Mouse (Mus musculus) MEL (cell line): ENCODE measurements around the gene Rhoq. TPM values are rescaled to one million over a fixed set of nuclear protein-coding genes. Genes with fewer than 3 reads are reported as not detected.

Experiments
- DNase-seq: peaks from one replicate; pipeline ENCODE4 v3.0.0; 2011; ENCODE audit warnings: low read depth, low spot score
- H3K27ac ChIP-seq: 2 replicates; pipeline ENCODE4 v1.5.1; 2012; ENCODE audit warnings: low read depth, mild to moderate bottlenecking, control low read depth, low read length, moderate library complexity; ENCODE audit not compliant: control insufficient read depth
- H3K27me3 ChIP-seq, 2 experiments: fragments of 150-350 bp in 1 of 2; sonication (generic) in 1 of 2; 2 replicates each; pipeline ENCODE4 v1.6.1; 2012; ENCODE audit warnings: low read length in 2 of 2, mild to moderate bottlenecking in 2 of 2, improper control_type of control experiment in 1 of 2, moderate library complexity in 1 of 2; ENCODE audit not compliant: insufficient read depth in 2 of 2, control insufficient read depth in 1 of 2
- H3K36me3 ChIP-seq, 2 experiments: 2 replicates each; pipeline ENCODE4 v1.6.1; 2012 to 2014; ENCODE audit warnings: low read length in 2 of 2, improper control_type of control experiment in 1 of 2, inconsistent platforms in 1 of 2, mild to moderate bottlenecking in 1 of 2; ENCODE audit not compliant: insufficient read depth in 2 of 2, control insufficient read depth in 1 of 2
- H3K4me1 ChIP-seq, 2 experiments: fragments of 150-350 bp in 1 of 2; sonication (generic) in 1 of 2; 2 replicates each; pipeline ENCODE4 v1.6.1; 2012; ENCODE audit warnings: low read length in 2 of 2, improper control_type of control experiment in 1 of 2, mild to moderate bottlenecking in 1 of 2; ENCODE audit not compliant: insufficient read depth in 2 of 2, control insufficient read depth in 1 of 2
- H3K4me3 ChIP-seq, 2 experiments: fragments of 150-350 bp in 1 of 2; sonication (generic) in 1 of 2; 2 replicates each; pipeline ENCODE4 v1.5.1; 2012; ENCODE audit warnings: low read depth in 2 of 2, low read length in 2 of 2, mild to moderate bottlenecking in 2 of 2, moderate library complexity in 2 of 2, control low read depth in 1 of 2, improper control_type of control experiment in 1 of 2; ENCODE audit not compliant: control insufficient read depth in 1 of 2, insufficient read depth in 1 of 2
- H3K79me2 ChIP-seq: 2 replicates; pipeline ENCODE4 v1.6.1; 2012; ENCODE audit warnings: mild to moderate bottlenecking, low read length, moderate library complexity; ENCODE audit not compliant: control insufficient read depth, poor library complexity, insufficient read depth
- H3K9ac ChIP-seq: 2 replicates; pipeline ENCODE4 v1.6.1; 2012; ENCODE audit warnings: low read depth, mild to moderate bottlenecking, control low read depth, low read length, moderate library complexity; ENCODE audit not compliant: control insufficient read depth, poor library complexity, severe bottlenecking
- H3K9me3 ChIP-seq: fragments of 150-350 bp; sonication (generic); replicated peaks from 2 replicates; pipeline ENCODE4 v1.6.1; 2012; ENCODE audit warnings: mild to moderate bottlenecking, low read length, improper control_type of control experiment, moderate library complexity; ENCODE audit not compliant: insufficient read depth
- BHLHE40 ChIP-seq: IDR thresholded peaks from 2 replicates; pipeline ENCODE4 v1.6.1; 2012; ENCODE audit warnings: low read depth, mild to moderate bottlenecking, inconsistent platforms, low read length, improper control_type of control experiment, borderline replicate concordance
- CHD1 ChIP-seq: IDR thresholded peaks from 2 replicates; pipeline ENCODE4 v1.6.1; 2012; ENCODE audit warnings: low read depth, mild to moderate bottlenecking, inconsistent platforms, low read length, improper control_type of control experiment
- CHD2 ChIP-seq: IDR thresholded peaks from 2 replicates; pipeline ENCODE4 v1.6.1; 2011; ENCODE audit warnings: low read length, improper control_type of control experiment
- CTCF ChIP-seq, 3 experiments: IDR thresholded peaks in 2 of 3; conservative IDR thresholded peaks in 1 of 3; 2 replicates each; pipeline ENCODE4 v1.5.1; 2011 to 2012; ENCODE audit warnings: low read length in 3 of 3, low read depth in 2 of 3, mild to moderate bottlenecking in 2 of 3, improper control_type of control experiment in 1 of 3, inconsistent platforms in 1 of 3, mixed read lengths in 1 of 3, moderate library complexity in 1 of 3; ENCODE audit not compliant: control insufficient read depth in 1 of 3, insufficient read depth in 1 of 3, poor library complexity in 1 of 3, severe bottlenecking in 1 of 3
- ELF1 ChIP-seq: IDR thresholded peaks from 2 replicates; pipeline ENCODE4 v1.6.1; 2014; ENCODE audit warnings: low read depth, mild to moderate bottlenecking, inconsistent platforms, low read length, improper control_type of control experiment, moderate library complexity
- ETS1 ChIP-seq: IDR thresholded peaks from 2 replicates; pipeline ENCODE4 v1.6.1; 2012; ENCODE audit warnings: low read depth, mild to moderate bottlenecking, inconsistent platforms, low read length, improper control_type of control experiment, moderate library complexity
- GABPA ChIP-seq: IDR thresholded peaks from 2 replicates; pipeline ENCODE4 v1.6.1; 2012; ENCODE audit warnings: low read depth, mild to moderate bottlenecking, inconsistent platforms, low read length, improper control_type of control experiment, moderate library complexity
- GATA1 ChIP-seq: IDR thresholded peaks from 2 replicates; pipeline ENCODE4 v1.6.1; 2011; ENCODE audit warnings: low read depth, low read length, improper control_type of control experiment
- KAT2A ChIP-seq: conservative IDR thresholded peaks from 2 replicates; pipeline ENCODE4 v1.6.1; 2012; ENCODE audit warnings: low read depth, low read length, improper control_type of control experiment, inconsistent platforms
- MEF2A ChIP-seq: IDR thresholded peaks from 2 replicates; pipeline ENCODE4 v1.6.1; 2014; ENCODE audit warnings: low read depth, mild to moderate bottlenecking, inconsistent platforms, low read length, improper control_type of control experiment; ENCODE audit not compliant: poor library complexity, insufficient replicate concordance, severe bottlenecking; ENCODE audit errors: extremely low read depth
- MXI1 ChIP-seq: IDR thresholded peaks from 2 replicates; pipeline ENCODE4 v1.6.1; 2011; ENCODE audit warnings: mild to moderate bottlenecking, low read depth, low read length, improper control_type of control experiment
- MYB ChIP-seq: IDR thresholded peaks from 2 replicates; pipeline ENCODE4 v1.6.1; 2011; ENCODE audit warnings: mild to moderate bottlenecking, low read depth, low read length, improper control_type of control experiment
- NRF1 ChIP-seq: IDR thresholded peaks from 2 replicates; pipeline ENCODE4 v1.6.1; 2014; ENCODE audit warnings: low read depth, mild to moderate bottlenecking, inconsistent platforms, low read length, improper control_type of control experiment, moderate library complexity; ENCODE audit not compliant: poor library complexity, insufficient read depth, severe bottlenecking
- POLR2A ChIP-seq, 2 experiments: IDR thresholded peaks; 2 replicates each; pipeline ENCODE4 v1.6.1; 2011 to 2012; ENCODE audit warnings: low read length in 2 of 2, mild to moderate bottlenecking in 2 of 2, control low read depth in 1 of 2, improper control_type of control experiment in 1 of 2, low read depth in 1 of 2, moderate library complexity in 1 of 2; ENCODE audit not compliant: control insufficient read depth in 1 of 2, insufficient read depth in 1 of 2, poor library complexity in 1 of 2
- POLR2AphosphoS5 ChIP-seq: IDR thresholded peaks from 2 replicates; pipeline ENCODE4 v1.6.1; 2012; ENCODE audit warnings: low read depth, borderline replicate concordance, mild to moderate bottlenecking, inconsistent platforms, low read length, moderate library complexity, mixed read lengths
- RCOR1 ChIP-seq: IDR thresholded peaks from 2 replicates; pipeline ENCODE4 v1.6.1; 2012; ENCODE audit warnings: low read depth, mild to moderate bottlenecking, inconsistent platforms, low read length, improper control_type of control experiment
- SIN3A ChIP-seq: IDR thresholded peaks from 2 replicates; pipeline ENCODE4 v1.6.1; 2012; ENCODE audit warnings: low read length, improper control_type of control experiment, inconsistent platforms
- SMC3 ChIP-seq: IDR thresholded peaks from 2 replicates; pipeline ENCODE4 v1.6.1; 2011; ENCODE audit warnings: low read depth, low read length, improper control_type of control experiment
- TBP ChIP-seq: IDR thresholded peaks from 2 replicates; pipeline ENCODE4 v1.8.0; 2011; ENCODE audit warnings: low read depth, low read length, improper control_type of control experiment
- USF2 ChIP-seq, 2 experiments: IDR thresholded peaks; 2 replicates each; pipeline ENCODE4 v1.6.1; 2011 to 2012; ENCODE audit warnings: improper control_type of control experiment in 2 of 2, low read length in 2 of 2, borderline replicate concordance in 1 of 2, inconsistent platforms in 1 of 2, low read depth in 1 of 2, mild to moderate bottlenecking in 1 of 2; ENCODE audit not compliant: insufficient read depth in 1 of 2
- ZC3H11A ChIP-seq: IDR thresholded peaks from 2 replicates; pipeline ENCODE4 v1.6.1; 2012; ENCODE audit warnings: low read depth, mild to moderate bottlenecking, inconsistent platforms, low read length, improper control_type of control experiment
- ZNF384 ChIP-seq: IDR thresholded peaks from 2 replicates; pipeline ENCODE4 v1.6.1; 2012; ENCODE audit warnings: low read depth, mild to moderate bottlenecking, inconsistent platforms, low read length, improper control_type of control experiment
- polyA plus RNA-seq, 2 experiments: library from polyadenylated mRNA; stranded (reverse) in 1 of 2; unstranded in 1 of 2; fragments of >175 nt in 1 of 2; fragments of >200 nt in 1 of 2; gene quantifications; 2 replicates each; pipeline versions ENCODE4 v1.2.1 to v1.2.4; 2012; ENCODE audit warnings: low replicate concordance in 2 of 2, low read depth in 1 of 2; ENCODE audit not compliant: insufficient read length in 2 of 2, insufficient read depth in 1 of 2, missing spikeins in 1 of 2
- total RNA-seq: library from RNA; depleted of rRNA; stranded (reverse); fragments of 300-350 nt; gene quantifications from 2 replicates; pipeline ENCODE4 v1.2.3, GENCODE M21; 2012

Gene Rhoq
- total and polyA plus RNA-seq, 3 experiments = 3.1 to 34.9 (median 9.4) TPM

GRCm38 (mm10) chr17:86932896-86933295, 30.0 kb upstream of the Rhoq start:
- no peak overlapping the region for H3K9ac ChIP-seq
- TF ChIP-seq BHLHE40 = no peak
- no peak for TF ChIP-seq NRF1
- TF ChIP-seq MEF2A = no peak
- no peak for TF ChIP-seq CTCF (IDR thresholded peaks at IDR 0.05 in 2 of 3, conservative IDR thresholded peaks at IDR 0.05 in 1 of 3; ENCODE audit: control insufficient read depth in 1 of 3, insufficient read depth in 1 of 3, low read depth in 2 of 3, low read length in 3 of 3, poor library complexity in 1 of 3, severe bottlenecking in 1 of 3)
- TF ChIP-seq MXI1 = no peak
- TF ChIP-seq ETS1 = no peak
- no peak for TF ChIP-seq CHD1
- no peak for TF ChIP-seq SIN3A
- no peaks in the 10 kb centered on the region for H3K9me3 ChIP-seq
- peaks cover 0 to 2% of the 10 kb centered on the region in 2 experiments; a peak in 1 of 4 replicates for H3K27me3 ChIP-seq
- H3K36me3 ChIP-seq = peaks cover 0 to 11% of the 10 kb centered on the region in 2 experiments; a peak in 2 of 4 replicates
- no peak overlapping the region for H3K4me3 ChIP-seq
- peaks cover 2 to 16% of the 10 kb centered on the region in 2 experiments for H3K4me1 ChIP-seq
- H3K27ac ChIP-seq = no peak overlapping the region
- no peak for DNase-seq
- no peaks in the 10 kb centered on the region for H3K79me2 ChIP-seq

- Histone ChIP-seq H3K9ac (no peak overlapping the region), H3K4me1 (0 out of 4 replicates have a peak, but pooled peaks cover 0 to 3% of the 10 kb centered on the region in 2 experiments), H3K27me3 (peaks cover 0 to 3% of the 10 kb centered on the region in 2 experiments; a peak in 2 of 4 replicates), H3K36me3 (peaks cover 0 to 4% of the 10 kb centered on the region in 2 experiments; a peak in 1 of 4 replicates), H3K27ac (no peak overlapping the region), H3K9me3 (no peaks in the 10 kb centered on the region), H3K4me3 (no peak overlapping the region), H3K79me2 (no peaks in the 10 kb centered on the region)
- no peak for DNase-seq
- TF ChIP-seq USF2 (IDR thresholded peaks at IDR 0.05; ENCODE audit: borderline replicate concordance in 1 of 2, insufficient read depth in 1 of 2, low read depth in 1 of 2, low read length in 2 of 2) (no peak), MXI1 (no peak), TBP (no peak), NRF1 (no peak)
These were observed 25.8 kb upstream of the Rhoq start for GRCm38 (mm10) chr17:86937064-86937463.

GRCm38 (mm10) chr17:86937497-86938155, 25.3 kb upstream of the Rhoq start:
- no peak overlapping the region for H3K27ac ChIP-seq
- no peaks in the 10 kb centered on the region for H3K9me3 ChIP-seq
- H3K4me1 ChIP-seq = 0 out of 4 replicates have a peak, but pooled peaks cover 0 to 3% of the 10 kb centered on the region in 2 experiments
- H3K79me2 ChIP-seq = no peaks in the 10 kb centered on the region
- H3K27me3 ChIP-seq = peaks cover 0 to 3% of the 10 kb centered on the region in 2 experiments; a peak in 2 of 4 replicates
- peak overlapping the region; percentile 1; the same call in 1 of the 2 replicates for H3K9ac ChIP-seq
- H3K4me3 ChIP-seq = peak overlapping the region; percentile 9 to 38; a peak in 3 of 4 replicates
- H3K36me3 ChIP-seq = peaks cover 0 to 4% of the 10 kb centered on the region in 2 experiments; a peak in 1 of 4 replicates
- DNase-seq = peak; percentile 82
- TF ChIP-seq MYB (no peak), CTCF (IDR thresholded peaks at IDR 0.05 in 2 of 3, conservative IDR thresholded peaks at IDR 0.05 in 1 of 3; ENCODE audit: control insufficient read depth in 1 of 3, insufficient read depth in 1 of 3, low read depth in 2 of 3, low read length in 3 of 3, poor library complexity in 1 of 3, severe bottlenecking in 1 of 3) (no peak), GATA1 (no peak), POLR2AphosphoS5 (no peak), GABPA (no peak), ZNF384 (no peak), USF2 (IDR thresholded peaks at IDR 0.05; ENCODE audit: borderline replicate concordance in 1 of 2, insufficient read depth in 1 of 2, low read depth in 1 of 2, low read length in 2 of 2) (peak in 1 of 2 experiments; percentile 54; a peak in 2 of 4 replicates), POLR2A (IDR thresholded peaks at IDR 0.05; ENCODE audit: control insufficient read depth in 1 of 2, insufficient read depth in 1 of 2, low read depth in 1 of 2, low read length in 2 of 2, poor library complexity in 1 of 2) (no peak), SMC3 (no peak), BHLHE40 (peak; percentile 81), RCOR1 (no peak), CHD2 (no peak), CHD1 (no peak), ZC3H11A (no peak), KAT2A (no peak), ELF1 (0 out of 2 replicates have a peak, but pooled peaks have one; percentile 43)
